Mouse (Mus musculus) sigmoid colon, adult 10 weeks (tissue): ENCODE results near the gene Snap23. TPM values are rescaled to one million over a fixed set of nuclear protein-coding genes. Genes with fewer than 3 reads are reported as not detected.

ENCODE experiments used
- polyA plus RNA-seq: library from polyadenylated mRNA; stranded (reverse); fragments of 350-450 nt; fragmentation: Illumina TruSeq; extraction: RNeasy Lipid Tissue Mini Kit (QIAGEN cat#74804); gene quantifications from one replicate; pipeline ENCODE4 v1.2.3, GENCODE M21; 2014; ENCODE audit warnings: low read depth, low replicate concordance

Snap23 gene
- polyA plus RNA-seq, result 161 TPM

DNA sequence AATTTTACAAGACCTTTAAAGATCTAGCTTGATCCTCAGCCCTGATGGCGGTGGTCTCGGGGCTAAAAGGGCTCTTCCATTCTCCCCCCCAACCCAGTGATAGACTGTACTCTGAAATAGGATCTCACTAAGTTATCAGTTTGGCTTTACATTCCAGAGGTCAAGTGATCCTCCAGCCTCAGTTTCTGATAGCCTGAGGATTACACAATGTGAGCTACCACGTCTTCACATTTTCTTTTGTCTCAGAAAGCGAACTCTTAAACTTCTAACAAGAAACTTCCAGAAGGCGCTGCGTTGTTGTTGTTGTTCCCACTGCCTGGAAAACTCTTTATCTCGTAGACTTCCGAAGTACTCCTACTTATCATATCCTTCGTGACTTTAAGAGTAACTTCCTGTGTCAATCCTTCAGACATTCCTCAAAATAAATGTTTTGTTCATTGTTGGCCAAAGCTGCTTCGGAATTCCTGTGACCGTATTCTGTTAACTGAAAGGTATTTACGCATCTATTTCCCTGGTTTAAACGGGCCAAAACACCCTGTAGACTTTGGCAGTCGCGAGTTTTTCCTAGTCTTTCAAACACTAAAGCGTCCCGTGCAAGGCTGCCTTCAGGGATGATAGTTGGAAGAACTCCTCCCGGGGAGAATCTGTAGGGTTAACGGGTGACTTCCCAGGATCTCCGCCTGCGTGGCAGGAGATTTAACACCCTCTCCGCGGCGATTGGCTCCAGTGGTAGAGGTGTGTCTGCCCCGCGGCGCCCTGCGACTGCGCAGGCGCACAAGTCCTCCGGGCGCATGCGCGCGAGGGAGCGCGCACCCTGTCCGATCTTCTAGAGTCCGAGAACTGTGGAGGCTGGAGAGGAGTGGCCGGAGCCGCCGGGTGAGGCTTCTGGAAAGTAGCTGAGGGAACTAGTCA is at the start of gene Snap23:
TSS of gene Snap23 (plus strand) at position 786 of the 912 bp plus-strand sequence.

DNA sequence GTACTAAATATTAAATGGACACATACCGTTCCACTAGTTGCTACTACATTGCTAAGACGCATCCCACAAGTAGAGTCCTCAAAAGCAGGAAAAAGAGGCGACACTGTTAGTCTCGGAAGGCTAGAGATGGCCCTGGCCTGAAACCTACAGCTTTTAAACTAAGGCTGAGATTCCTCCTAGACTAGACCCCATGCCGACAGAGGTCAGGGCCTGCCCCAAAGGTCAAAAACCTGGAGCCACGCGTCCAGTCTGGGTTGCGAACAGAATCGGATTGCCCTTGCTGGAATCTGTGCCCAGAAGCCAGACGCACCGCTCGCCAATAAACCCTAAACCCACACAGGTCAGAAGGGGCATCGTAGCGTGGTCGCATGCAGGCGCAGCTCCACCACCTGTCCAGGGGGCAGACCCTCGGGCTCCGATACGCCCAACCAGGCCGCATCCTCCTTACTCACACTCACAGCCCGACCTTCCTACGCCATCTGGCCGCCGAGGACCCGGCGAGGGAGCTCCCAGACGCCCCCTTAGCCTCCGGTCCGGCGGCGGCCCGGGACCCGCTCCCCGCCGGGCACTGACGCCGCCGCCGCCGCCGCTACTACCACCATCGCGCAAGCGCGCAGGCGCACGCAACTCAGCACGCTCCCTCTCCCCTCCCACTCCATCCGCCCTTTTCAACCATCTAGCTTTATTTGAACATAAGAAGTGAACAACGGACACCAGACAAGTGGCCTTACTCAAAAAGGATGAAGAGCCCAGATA is 4.1 kb upstream of the Snap23 start, which contains the start of gene Zfp106:
TSS of gene Zfp106 (minus strand) at position 609 of the 756 bp plus-strand sequence.

GRCm38 (mm10) chr2:120608830-120609723 is 41.6 kb downstream of the Snap23 start, which contains the start of the genes Haus2 and Lrrc57:
Gene Haus2, plus strand, starts transcription at chr2:120609383.
Gene Lrrc57, minus strand, starts transcription at chr2:120609520.

GRCm38 (mm10) chr2:120628886-120629735 is 61.6 kb downstream of the Snap23 start, which contains the start of gene Stard9:
Gene Stard9, plus strand, starts transcription at chr2:120629121.

Other genes with a start within 250 kb of the Snap23 start
- gene Vps39, start 214.5 kb upstream of the Snap23 start, polyA plus RNA-seq, result 37.1 TPM
- 33.4 TPM for gene Ganc, start 163.8 kb upstream of the Snap23 start, polyA plus RNA-seq
- 188 TPM for gene Tmem87a, start 163.6 kb upstream of the Snap23 start, polyA plus RNA-seq
- 0.50 TPM for gene Capn3, start 111.7 kb upstream of the Snap23 start, polyA plus RNA-seq
- 73.3 TPM for gene Zfp106, start 3.8 kb upstream of the Snap23 start, polyA plus RNA-seq
- gene Haus2, start 41.7 kb downstream of the Snap23 start, polyA plus RNA-seq, result 39.5 TPM
- 38.2 TPM for gene Lrrc57, start 41.8 kb downstream of the Snap23 start, polyA plus RNA-seq
- 6.0 TPM for gene Stard9, start 61.5 kb downstream of the Snap23 start, polyA plus RNA-seq